8 mouse cellular contexts compared by ENCODE assay signal in the genomic region with DNA sequence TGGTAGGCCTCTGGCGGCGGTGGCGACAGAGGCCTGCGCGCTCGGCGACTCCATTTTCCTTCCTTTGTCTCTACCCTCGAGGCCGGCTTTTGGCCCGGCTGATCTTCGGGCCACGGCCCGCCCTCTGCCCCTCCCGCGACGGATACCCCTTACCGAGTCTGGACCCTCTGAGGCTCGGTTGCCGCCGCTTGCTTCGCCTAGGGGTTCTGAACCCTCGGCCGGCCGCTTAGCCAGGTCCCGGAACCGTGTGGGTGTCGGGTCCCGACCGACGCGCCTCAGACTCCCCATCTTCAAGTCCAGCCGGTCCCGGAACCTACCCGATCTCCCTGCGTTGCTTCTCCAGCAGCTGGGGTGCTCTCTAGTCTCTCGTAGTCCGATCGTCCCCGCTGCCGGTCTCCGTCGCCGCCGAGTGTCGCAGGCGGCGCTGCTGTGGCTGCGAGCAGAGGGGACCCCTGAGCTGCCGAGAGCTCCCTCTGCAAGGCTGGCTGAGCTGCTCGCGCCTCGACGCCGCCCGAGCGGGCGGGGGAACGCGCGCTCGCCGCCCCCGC. TPM values are rescaled to one million over a fixed set of nuclear protein-coding genes. Genes with fewer than 3 reads are reported as not detected.
A peak's percentile ranks its signal among the peaks of the same experiment; 100 is the strongest.
DNase-seq lines count a peak whose midpoint lies in the region; ATAC-seq and TF ChIP-seq lines count a peak whose summit lies in the region.

A gene (minus strand): TSS at position 431 of the 548 bp plus-strand sequence.

- peak within 1 kb of the TSS; percentile 100 for H3K27ac ChIP-seq in bone marrow, adult 2 months (ENCODE audit: control insufficient read depth, insufficient read depth, low read depth, low read length, poor library complexity)
- peak within 1 kb of the TSS; percentile 100 for H3K27ac ChIP-seq in hindbrain, postnatal 0 days
- peak within 1 kb of the TSS; percentile 99 for H3K27ac ChIP-seq in liver, embryonic 14.5 days
- peak within 1 kb of the TSS; percentile 100 for H3K27ac ChIP-seq in neural tube, embryonic 11.5 days (ENCODE audit: low read depth, low read length)

- H3K36me3 ChIP-seq in hindbrain, postnatal 0 days (ENCODE audit: insufficient read depth, low read length): no peaks in the 10 kb centered on the region
- H3K36me3 ChIP-seq in liver, embryonic 14.5 days (replicated peaks; ENCODE audit: control insufficient read depth, insufficient read depth, low read depth): peaks cover 9% of the 10 kb centered on the region; the same call in 1 of the 2 replicates
- no peaks in the 10 kb centered on the region for H3K36me3 ChIP-seq in neural tube, embryonic 11.5 days (ENCODE audit: control insufficient read depth, insufficient read depth, low read length)

- DNase-seq in ovary, adult 18-20 months (ENCODE audit: low spot score): peak; percentile 15
- DNase-seq in ovary, postnatal 36 days (ENCODE audit: low spot score): no peak
- DNase-seq in hindbrain, postnatal 0 days (ENCODE audit: low spot score): peak; percentile 74
- no peak for DNase-seq in liver, embryonic 14.5 days (ENCODE audit: low read depth in 3 of 3, low spot score in 3 of 3)
- no peak for DNase-seq in neural tube, embryonic 11.5 days (ENCODE audit: low spot score)
- DNase-seq in thymus, postnatal 4 days: peak; percentile 79

- no peak for TF ChIP-seq EP300 in liver, embryonic 14.5 days (IDR thresholded peaks at IDR 0.05; ENCODE audit: low read depth)

- peak within 1 kb of the TSS; percentile 83 for H3K4me2 ChIP-seq in hindbrain, postnatal 0 days (ENCODE audit: low read depth, low read length)
- peak within 1 kb of the TSS; percentile 99 for H3K4me2 ChIP-seq in liver, embryonic 14.5 days (ENCODE audit: low read depth)
- peak within 1 kb of the TSS; percentile 93 for H3K4me2 ChIP-seq in neural tube, embryonic 11.5 days (ENCODE audit: low read depth)

- peak; percentile 8; the same call in 1 of the 2 replicates for TF ChIP-seq CTCF in bone marrow, adult 2 months (IDR thresholded peaks at IDR 0.05; ENCODE audit: control insufficient read depth, insufficient read depth, low read length)
- TF ChIP-seq CTCF in hindbrain, postnatal 0 days (IDR thresholded peaks at IDR 0.05; ENCODE audit: low read depth): peak; percentile 43
- peak; percentile 21; the same call in 1 of the 2 replicates for TF ChIP-seq CTCF in liver, embryonic 14.5 days (IDR thresholded peaks at IDR 0.05; ENCODE audit: low read depth)

- peak; percentile 70; the same call in 1 of the 2 replicates for TF ChIP-seq POLR2A in bone marrow, adult 2 months (IDR thresholded peaks at IDR 0.05; ENCODE audit: borderline replicate concordance, control insufficient read depth, low read depth, low read length)

- H3K4me3 ChIP-seq in bone marrow, adult 2 months (replicated peaks; ENCODE audit: control insufficient read depth, low read depth, low read length): peak within 1 kb of the TSS; percentile 82
- peak within 1 kb of the TSS; percentile 59 for H3K4me3 ChIP-seq in hindbrain, postnatal 0 days (ENCODE audit: low read length)
- H3K4me3 ChIP-seq in liver, embryonic 14.5 days (ENCODE audit: insufficient read depth in 1 of 2, low read depth in 2 of 2, low read length in 2 of 2): peak within 1 kb of the TSS; percentile 79 to 100
- H3K4me3 ChIP-seq in neural tube, embryonic 11.5 days (ENCODE audit: low read depth, low read length): peak within 1 kb of the TSS; percentile 91

- H3K9ac ChIP-seq in hindbrain, postnatal 0 days (replicated peaks; ENCODE audit: low read length): peak within 1 kb of the TSS; percentile 88
- H3K9ac ChIP-seq in liver, embryonic 14.5 days (replicated peaks): peak within 1 kb of the TSS; percentile 100
- H3K9ac ChIP-seq in neural tube, embryonic 11.5 days (ENCODE audit: low read length): peak within 1 kb of the TSS; percentile 97

- peak; percentile 22 for ATAC-seq in erythroid progenitor cell, adult 5-6 weeks (replicated peaks; ENCODE audit: low FRiP score, poor library complexity, severe bottlenecking)
- peak; percentile 33 for ATAC-seq in hindbrain, postnatal 0 days
- ATAC-seq in liver, embryonic 14.5 days (ENCODE audit: insufficient read depth): peak; percentile 26; the same call in 1 of the 2 replicates
- ATAC-seq in neural tube, embryonic 11.5 days (ENCODE audit: insufficient read depth, low FRiP score, low TSS enrichment): peak; percentile 39

- peaks cover 2% of the 10 kb centered on the region for H3K4me1 ChIP-seq in bone marrow, adult 2 months (ENCODE audit: control insufficient read depth, insufficient read depth, low read length)
- H3K4me1 ChIP-seq in hindbrain, postnatal 0 days (ENCODE audit: insufficient read depth, low read length): peaks cover 9% of the 10 kb centered on the region; the same call in 1 of the 2 replicates
- H3K4me1 ChIP-seq in liver, embryonic 14.5 days (replicated peaks; ENCODE audit: control insufficient read depth in 2 of 2, insufficient read depth in 2 of 2, low read length in 1 of 2): peaks cover 21 to 22% of the 10 kb centered on the region in 2 experiments
- H3K4me1 ChIP-seq in neural tube, embryonic 11.5 days (ENCODE audit: control insufficient read depth, insufficient read depth, low read length): peaks cover 12% of the 10 kb centered on the region; the same call in 1 of the 2 replicates

- under 1% methylated on average over 63 of the region's 63 CpGs for WGBS in bone marrow, adult 2 months
- WGBS in hindbrain, postnatal 0 days: under 1% methylated on average over 61 of the region's 63 CpGs
- WGBS in liver, embryonic 14.5 days (ENCODE audit: insufficient replicate concordance): under 1% methylated on average over 56 of the region's 63 CpGs
- WGBS in neural tube, embryonic 11.5 days: under 1% methylated on average over 63 of the region's 63 CpGs

- no peaks in the 10 kb centered on the region for H3K27me3 ChIP-seq in hindbrain, postnatal 0 days (ENCODE audit: insufficient read depth, low read length)
- H3K27me3 ChIP-seq in liver, embryonic 14.5 days (ENCODE audit: control insufficient read depth, insufficient read depth, low read length): no peaks in the 10 kb centered on the region
- H3K27me3 ChIP-seq in neural tube, embryonic 11.5 days (ENCODE audit: control insufficient read depth, insufficient read depth, low read length): no peaks in the 10 kb centered on the region

- no peaks in the 10 kb centered on the region for H3K9me3 ChIP-seq in hindbrain, postnatal 0 days (ENCODE audit: low read length)
- no peaks in the 10 kb centered on the region for H3K9me3 ChIP-seq in liver, embryonic 14.5 days (ENCODE audit: control insufficient read depth, low read length)
- no peaks in the 10 kb centered on the region for H3K9me3 ChIP-seq in neural tube, embryonic 11.5 days (ENCODE audit: control insufficient read depth, low read length)

RNA-seq across cellular contexts. Expression of the gene that starts here (rescaled TPM):
- not detected in 2 replicates for polyA plus RNA-seq in bone marrow, adult 2 months (2011; ENCODE audit: insufficient read depth, insufficient read length, low replicate concordance, missing spikeins)
- total RNA-seq in erythroid progenitor cell, adult 5-6 weeks (2015; ENCODE audit: low replicate concordance): not detected in 2 replicates
- not detected in 2 replicates for total RNA-seq in erythroid progenitor cell, adult 5-6 weeks (2017; ENCODE audit: low replicate concordance)
- total RNA-seq in hindbrain, postnatal 0 days (2014; rRNA removed): 2.1 TPM in 1 of 2 replicates, not detected in the other
- polyA plus RNA-seq in hindbrain, postnatal 0 days (2015; fragmentation: Nextera tagmentation; extraction: Ambion mirVana): 1.3 and 1.4 TPM in 2 replicates
- polyA plus RNA-seq in liver, embryonic 14.5 days (2012; rRNA removed): not detected in 2 replicates
- polyA plus RNA-seq in liver, embryonic 14.5 days (2014; fragmentation: Nextera tagmentation; extraction: Ambion mirVana): 0.23 and 0.27 TPM in 2 replicates
- polyA plus RNA-seq in neural tube, embryonic 11.5 days (2014; fragmentation: Nextera tagmentation; extraction: Ambion mirVana): 0.66 and 2.1 TPM in 2 replicates

Comparison
In these comparisons a context has a peak if more than half of its experiments do, and no peak if none do; other contexts are left out.
1. DNase-seq: peak in ovary, adult 18-20 months (single experiment), hindbrain, postnatal 0 days (single experiment) and thymus, postnatal 4 days (single experiment); none in ovary, postnatal 36 days (single experiment), liver, embryonic 14.5 days (0 of 3) and neural tube, embryonic 11.5 days (single experiment).
2. Peak in ATAC-seq in erythroid progenitor cell, adult 5-6 weeks; RNA of the gene not detected or under 1 TPM.
3. Peak in ATAC-seq, H3K4me3 ChIP-seq, H3K27ac ChIP-seq, H3K9ac ChIP-seq and H3K4me2 ChIP-seq in liver, embryonic 14.5 days; RNA of the gene not detected or under 1 TPM.
4. Peak in every context shown above with its lines, with median percentiles within 50 percentile points of each other: H3K27ac ChIP-seq, H3K4me3 ChIP-seq, CTCF ChIP-seq, ATAC-seq, H3K4me2 ChIP-seq and H3K9ac ChIP-seq.